Mouse (Mus musculus): ENCODE data around the gene Gars. TPM values are rescaled to one million over a fixed set of nuclear protein-coding genes. Genes with fewer than 3 reads are reported as not detected.
A peak's percentile ranks its signal among the peaks of the same experiment; 100 is the strongest.

Gene Gars
- total and polyA plus RNA-seq, 3 experiments: 171 to 325 (median 225) TPM

DNA sequence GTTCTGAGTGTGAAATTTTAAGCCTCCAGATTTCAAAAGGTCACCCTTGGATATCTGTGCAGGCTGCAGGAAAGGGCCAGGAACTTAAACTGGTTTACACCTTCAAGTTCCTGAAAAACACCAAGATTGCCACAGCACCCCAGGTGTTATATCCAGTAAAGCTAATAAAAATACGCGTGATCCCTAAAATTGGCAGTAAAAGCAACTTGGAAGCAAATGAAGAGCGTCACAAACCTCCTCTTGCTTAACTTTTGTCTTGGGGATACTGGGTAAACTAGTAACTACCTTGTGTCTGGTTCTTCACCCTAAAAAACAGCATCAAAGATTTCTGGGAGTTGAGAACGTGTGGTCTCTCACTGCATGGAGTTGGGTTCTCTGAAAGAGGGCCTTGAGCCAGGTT lies 1.1 kb upstream of the Gars start:
- peaks cover 34% of the 10 kb centered on the region for H3K79me2 ChIP-seq (ENCODE audit: control insufficient read depth, insufficient read depth, low read length, poor library complexity)
- H3K27me3 ChIP-seq (ENCODE audit: control insufficient read depth in 1 of 2, insufficient read depth in 2 of 2, low read length in 2 of 2): no peaks in the 10 kb centered on the region; a peak in 1 of 4 replicates
- TF ChIP-seq RAD21 (IDR thresholded peaks at IDR 0.05; ENCODE audit: low read depth, low read length) (no peak), RCOR1 (IDR thresholded peaks at IDR 0.05; ENCODE audit: low read depth, low read length) (no peak), ZMIZ1 (IDR thresholded peaks at IDR 0.05; ENCODE audit: low read depth, low read length) (no peak), SIN3A (IDR thresholded peaks at IDR 0.05; ENCODE audit: low read length) (no peak), ELF1 (IDR thresholded peaks at IDR 0.05; ENCODE audit: low read depth, low read length) (no peak), MXI1 (IDR thresholded peaks at IDR 0.05; ENCODE audit: low read depth, low read length) (no peak), POLR2A (IDR thresholded peaks at IDR 0.05; ENCODE audit: control insufficient read depth in 1 of 2, insufficient read depth in 1 of 2, low read depth in 1 of 2, low read length in 2 of 2, poor library complexity in 1 of 2) (no peak), UBTF (IDR thresholded peaks at IDR 0.05; ENCODE audit: borderline replicate concordance, insufficient read depth, low read depth, low read length) (no peak), HCFC1 (IDR thresholded peaks at IDR 0.05; ENCODE audit: low read depth, low read length) (no peak), GATA1 (IDR thresholded peaks at IDR 0.05; ENCODE audit: low read depth, low read length) (no peak), CTCF (IDR thresholded peaks at IDR 0.05 in 2 of 3, conservative IDR thresholded peaks at IDR 0.05 in 1 of 3; ENCODE audit: control insufficient read depth in 1 of 3, insufficient read depth in 1 of 3, low read depth in 2 of 3, low read length in 3 of 3, poor library complexity in 1 of 3, severe bottlenecking in 1 of 3) (no peak), ZKSCAN1 (IDR thresholded peaks at IDR 0.05; ENCODE audit: low read depth, low read length) (no peak), SMC3 (IDR thresholded peaks at IDR 0.05; ENCODE audit: low read depth, low read length) (no peak), BHLHE40 (IDR thresholded peaks at IDR 0.05; ENCODE audit: borderline replicate concordance, low read depth, low read length) (no peak), CHD1 (IDR thresholded peaks at IDR 0.05; ENCODE audit: low read depth, low read length) (no peak)
- no peak overlapping the region for H3K4me3 ChIP-seq (ENCODE audit: control insufficient read depth in 1 of 2, insufficient read depth in 1 of 2, low read depth in 2 of 2, low read length in 2 of 2)
- peaks cover 2 to 9% of the 10 kb centered on the region in 2 experiments; a peak in 2 of 4 replicates for H3K4me1 ChIP-seq (ENCODE audit: control insufficient read depth in 1 of 2, insufficient read depth in 2 of 2, low read length in 2 of 2)
- DNase-seq (ENCODE audit: low read depth, low spot score): no peak
- no peaks in the 10 kb centered on the region for H3K9me3 ChIP-seq (replicated peaks; ENCODE audit: insufficient read depth, low read length)
- peaks cover 2 to 15% of the 10 kb centered on the region in 2 experiments for H3K36me3 ChIP-seq (ENCODE audit: control insufficient read depth in 1 of 2, insufficient read depth in 2 of 2, low read length in 2 of 2)
- no peak overlapping the region for H3K9ac ChIP-seq (ENCODE audit: control insufficient read depth, low read depth, low read length, poor library complexity, severe bottlenecking)
- no peak overlapping the region for H3K27ac ChIP-seq (ENCODE audit: control insufficient read depth, low read depth, low read length)

DNA sequence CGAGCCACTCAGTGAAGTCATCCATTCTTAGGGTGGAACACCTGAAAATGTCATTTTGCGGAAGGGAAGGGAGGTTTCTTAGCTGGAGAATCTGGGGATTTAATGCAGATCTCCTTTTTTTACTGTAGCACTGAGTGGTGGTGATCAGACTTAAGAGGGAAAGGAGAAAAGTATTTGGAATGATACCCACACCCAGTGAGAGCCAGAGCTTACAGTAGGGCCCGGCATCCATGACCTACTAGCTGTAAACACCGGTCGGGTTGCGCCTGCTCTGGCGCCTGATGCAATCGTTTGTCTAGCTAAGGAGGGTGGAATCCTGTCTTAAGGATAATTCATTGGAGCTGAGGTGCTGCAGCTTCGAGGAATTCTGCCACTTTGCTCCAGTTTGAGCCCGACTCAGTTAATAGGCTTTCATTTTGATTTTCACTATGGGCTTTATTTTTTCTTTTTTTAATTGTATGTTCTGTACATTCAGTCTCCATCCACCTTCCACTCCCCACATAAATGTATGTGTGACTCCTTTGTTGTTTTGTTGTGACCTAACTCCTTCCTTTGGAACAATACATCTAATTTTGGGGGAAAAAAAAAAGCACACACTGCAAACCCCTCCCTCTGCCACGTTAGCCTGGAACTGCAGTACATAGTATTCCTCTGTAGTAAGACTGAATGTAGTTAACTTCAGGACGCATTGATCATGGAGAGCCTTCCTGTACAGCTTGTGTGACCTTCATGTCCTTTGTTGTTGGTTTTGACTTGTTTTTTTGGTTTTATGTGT lies 1.1 kb downstream of the Gars start:
- Histone ChIP-seq H3K27me3 (ENCODE audit: control insufficient read depth in 1 of 2, insufficient read depth in 2 of 2, low read length in 2 of 2) (no peaks in the 10 kb centered on the region), H3K9me3 (replicated peaks; ENCODE audit: insufficient read depth, low read length) (no peaks in the 10 kb centered on the region), H3K4me3 (ENCODE audit: control insufficient read depth in 1 of 2, insufficient read depth in 1 of 2, low read depth in 2 of 2, low read length in 2 of 2) (peak overlapping the region; percentile 87 to 95), H3K9ac (ENCODE audit: control insufficient read depth, low read depth, low read length, poor library complexity, severe bottlenecking) (peak overlapping the region; percentile 93), H3K4me1 (ENCODE audit: control insufficient read depth in 1 of 2, insufficient read depth in 2 of 2, low read length in 2 of 2) (peaks cover 2 to 9% of the 10 kb centered on the region in 2 experiments; a peak in 2 of 4 replicates), H3K36me3 (ENCODE audit: control insufficient read depth in 1 of 2, insufficient read depth in 2 of 2, low read length in 2 of 2) (peaks cover 5 to 17% of the 10 kb centered on the region in 2 experiments), H3K27ac (ENCODE audit: control insufficient read depth, low read depth, low read length) (peak overlapping the region; percentile 68), H3K79me2 (ENCODE audit: control insufficient read depth, insufficient read depth, low read length, poor library complexity) (peaks cover 55% of the 10 kb centered on the region)
- DNase-seq (ENCODE audit: low read depth, low spot score): peak; percentile 75
- TF ChIP-seq CHD1 (IDR thresholded peaks at IDR 0.05; ENCODE audit: low read depth, low read length) (peak; percentile 79; the same call in 1 of the 2 replicates), MYC (IDR thresholded peaks at IDR 0.05; ENCODE audit: low read depth, low read length) (peak; percentile 28; the same call in 1 of the 2 replicates), BHLHE40 (IDR thresholded peaks at IDR 0.05; ENCODE audit: borderline replicate concordance, low read depth, low read length) (no peak), ZNF384 (IDR thresholded peaks at IDR 0.05; ENCODE audit: low read depth, low read length) (peak; percentile 75), TAL1 (IDR thresholded peaks at IDR 0.05; ENCODE audit: low read length) (no peak), NRF1 (IDR thresholded peaks at IDR 0.05; ENCODE audit: insufficient read depth, low read depth, low read length, poor library complexity, severe bottlenecking) (peak; percentile 58; the same call in 1 of the 2 replicates), SIN3A (IDR thresholded peaks at IDR 0.05; ENCODE audit: low read length) (peak; percentile 68), USF2 (IDR thresholded peaks at IDR 0.05; ENCODE audit: borderline replicate concordance in 1 of 2, insufficient read depth in 1 of 2, low read depth in 1 of 2, low read length in 2 of 2) (no peak), TBP (IDR thresholded peaks at IDR 0.05; ENCODE audit: low read depth, low read length) (0 out of 2 replicates have a peak, but pooled peaks have one; percentile 5)

Measured in MEL (cell line).